Mouse (Mus musculus) E14TG2a.4 (cell line): ENCODE results near the gene Fbxw4.

Experiments used
- CTCF ChIP-seq: conservative IDR thresholded peaks from 2 replicates; pipeline ENCODE4 v1.5.1; 2014; ENCODE audit warnings: low read length
- NANOG ChIP-seq: IDR thresholded peaks from 2 replicates; pipeline ENCODE4 v1.6.1; 2014; ENCODE audit warnings: borderline replicate concordance, low read length, mixed read lengths
- POU5F1 ChIP-seq: IDR thresholded peaks from 2 replicates; pipeline ENCODE4 v1.6.1; 2014; ENCODE audit warnings: low read length, borderline replicate concordance

- TF ChIP-seq CTCF (no peak), NANOG (no peak), POU5F1 (no peak)
Observed at GRCm38 (mm10) chr19:45657828-45658227, 2.3 kb downstream of the Fbxw4 start.
